Mouse (Mus musculus) midbrain, embryonic 13.5 days (tissue): Measurements from ENCODE around the gene Slc9a3r1. TPM values are rescaled to one million over a fixed set of nuclear protein-coding genes. Genes with fewer than 3 reads are reported as not detected.
A peak's percentile ranks its signal among the peaks of the same experiment; 100 is the strongest.

Source experiments
- ATAC-seq: fragments of 200-750 bp; cut with Nextera tagmentation; 2 replicates; pipeline ENCODE4 v1.8.0; 2017; ENCODE audit warnings: mild to moderate bottlenecking, moderate TSS enrichment, moderate library complexity
- H3K27ac ChIP-seq: fragments of 300-500 bp; sonication (generic); 2 replicates; pipeline ENCODE4 v1.5.1; 2015; ENCODE audit warnings: inconsistent platforms, mild to moderate bottlenecking, moderate library complexity
- H3K27me3 ChIP-seq: fragments of 300-500 bp; sonication (generic); 2 replicates; pipeline ENCODE4 v1.6.1; 2015; ENCODE audit warnings: mild to moderate bottlenecking, inconsistent platforms
- H3K36me3 ChIP-seq: fragments of 300-500 bp; sonication (generic); 2 replicates; pipeline ENCODE4 v1.6.1; 2015; ENCODE audit warnings: mild to moderate bottlenecking, inconsistent platforms
- H3K4me1 ChIP-seq: fragments of 300-500 bp; sonication (generic); replicated peaks from 2 replicates; pipeline ENCODE4 v1.6.1; 2015; ENCODE audit warnings: inconsistent platforms
- H3K4me2 ChIP-seq: fragments of 300-500 bp; sonication (generic); replicated peaks from 2 replicates; pipeline ENCODE4 v1.6.1; 2015; ENCODE audit warnings: moderate library complexity, mild to moderate bottlenecking, inconsistent platforms
- H3K4me3 ChIP-seq: fragments of 300-500 bp; sonication (generic); replicated peaks from 2 replicates; pipeline ENCODE4 v1.5.1; 2015; ENCODE audit warnings: mild to moderate bottlenecking, inconsistent platforms
- H3K9ac ChIP-seq: fragments of 300-500 bp; sonication (generic); replicated peaks from 2 replicates; pipeline ENCODE4 v1.6.1; 2015; ENCODE audit warnings: mild to moderate bottlenecking, inconsistent platforms
- H3K9me3 ChIP-seq: fragments of 300-500 bp; sonication (generic); 2 replicates; pipeline ENCODE4 v1.6.1; 2016; ENCODE audit warnings: mild to moderate bottlenecking, inconsistent platforms
- WGBS: fragments of 180-500 bp; shearing (Covaris S2); methylation state at CpG from one replicate; pipeline ENCODE4 v1.1.7; 2015; 5-methylcytosine and 5-hydroxymethylcytosine counted together
- polyA plus RNA-seq: library from polyadenylated mRNA; unstranded; fragments of >200 nt; fragmentation: Nextera tagmentation; extraction: Ambion mirVana; gene quantifications from 2 replicates; pipeline ENCODE4 v1.2.1, GENCODE M21; 2015

The Slc9a3r1 gene
- polyA plus RNA-seq, 1 experiment from 2014 or later = 34.3 TPM

DNA sequence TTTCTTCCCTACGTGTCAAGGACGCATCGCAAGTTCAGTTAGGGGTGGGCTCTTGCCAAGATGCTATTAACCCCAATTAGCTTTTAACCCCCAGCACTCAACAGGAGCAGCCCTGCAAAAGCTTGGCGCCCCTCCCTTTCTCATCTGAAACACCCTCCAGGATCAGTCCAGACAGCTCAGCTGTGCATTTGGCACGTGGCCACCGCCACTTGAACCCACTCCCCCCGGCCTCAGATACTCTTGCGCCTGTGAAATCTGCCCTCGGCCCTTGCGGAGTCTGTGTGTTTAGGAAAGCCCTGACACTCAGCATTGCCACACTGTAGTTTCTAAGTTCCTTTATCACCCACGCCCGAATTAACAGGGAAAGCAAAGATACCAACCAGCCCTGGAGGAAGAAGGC is 58.9 kb downstream of the Slc9a3r1 start:
- Histone ChIP-seq H3K9ac (no peak overlapping the region), H3K4me1 (peaks cover 55% of the 10 kb centered on the region), H3K4me2 (no peak overlapping the region), H3K9me3 (no peaks in the 10 kb centered on the region), H3K27ac (no peak overlapping the region), H3K36me3 (no peaks in the 10 kb centered on the region), H3K4me3 (no peak overlapping the region), H3K27me3 (no peaks in the 10 kb centered on the region)
- ATAC-seq = no peak
- 64% methylated on average over 12 of the region's 12 CpGs for WGBS

DNA sequence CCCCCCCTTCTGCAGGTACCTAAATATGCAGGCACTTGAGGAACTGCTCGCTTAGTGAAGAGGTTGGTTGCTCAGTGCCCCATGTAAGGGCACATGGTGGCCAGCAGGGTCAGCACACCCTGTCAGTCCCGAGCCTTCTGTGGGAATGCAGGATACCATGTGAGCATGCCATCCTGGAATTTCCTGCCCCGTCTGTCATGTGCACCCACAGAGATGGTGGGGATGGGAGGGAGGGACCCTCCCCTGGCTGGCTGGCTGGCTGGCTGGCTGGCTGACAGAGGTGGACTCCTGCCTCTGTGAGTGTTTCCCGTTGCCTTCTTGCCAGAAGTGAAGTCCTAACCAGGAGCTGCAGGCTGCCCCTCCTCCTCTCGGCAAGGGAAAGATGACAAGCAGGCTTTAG is 59.4 kb downstream of the Slc9a3r1 start:
- Histone ChIP-seq H3K27ac (no peak overlapping the region), H3K4me1 (peaks cover 55% of the 10 kb centered on the region), H3K9ac (no peak overlapping the region), H3K4me2 (no peak overlapping the region), H3K4me3 (no peak overlapping the region), H3K9me3 (no peaks in the 10 kb centered on the region), H3K27me3 (no peaks in the 10 kb centered on the region), H3K36me3 (no peaks in the 10 kb centered on the region)
- ATAC-seq = no peak
- 48% methylated on average over 5 of the region's 5 CpGs for WGBS

DNA sequence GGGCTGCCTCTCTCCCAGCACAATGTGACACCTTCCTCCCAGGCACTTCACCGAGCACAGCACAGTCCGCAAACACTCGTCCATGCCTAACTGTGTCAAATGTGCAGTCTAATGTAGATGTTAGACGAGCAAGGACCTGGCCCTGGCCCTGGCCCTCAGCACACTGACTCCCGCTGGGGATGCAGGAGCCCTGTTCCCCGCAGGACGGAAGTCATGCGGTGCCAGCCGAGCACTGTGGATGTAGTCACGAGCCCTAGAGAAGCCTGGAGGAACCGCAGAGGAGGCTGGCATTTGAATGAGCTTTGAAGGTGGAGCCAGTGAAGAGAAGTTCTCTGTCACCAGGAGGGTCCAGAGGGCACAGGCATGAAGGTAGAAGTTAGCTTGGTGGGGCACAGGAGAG is 60.3 kb downstream of the Slc9a3r1 start:
- no peaks in the 10 kb centered on the region for H3K9me3 ChIP-seq
- no peak for ATAC-seq
- H3K27me3 ChIP-seq = no peaks in the 10 kb centered on the region
- H3K4me1 ChIP-seq = peaks cover 57% of the 10 kb centered on the region
- H3K4me3 ChIP-seq = no peak overlapping the region
- H3K9ac ChIP-seq = no peak overlapping the region
- H3K4me2 ChIP-seq = no peak overlapping the region
- 72% methylated on average over 11 of the region's 11 CpGs for WGBS
- H3K27ac ChIP-seq = no peak overlapping the region
- no peaks in the 10 kb centered on the region for H3K36me3 ChIP-seq

DNA sequence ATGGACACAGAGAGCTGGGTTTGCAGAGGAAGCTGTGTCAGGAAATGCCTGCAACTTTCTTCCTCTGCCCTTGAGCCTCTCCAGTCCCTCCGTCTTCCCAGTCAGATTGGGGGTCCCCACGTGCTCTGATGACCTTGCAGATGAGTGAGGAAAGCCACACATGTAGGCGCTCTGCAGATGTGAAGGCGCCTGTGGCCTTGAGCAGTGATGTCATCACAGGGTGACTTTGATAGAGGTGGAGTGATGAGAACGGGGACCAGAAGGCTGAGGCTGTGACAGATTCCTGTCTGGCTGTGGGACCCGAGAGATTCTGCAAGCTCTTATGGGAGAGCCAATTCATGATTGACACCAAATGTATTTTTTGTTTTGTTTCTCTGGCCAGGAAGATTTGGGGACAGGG is 60.7 kb downstream of the Slc9a3r1 start:
- Histone ChIP-seq H3K4me1 (peaks cover 60% of the 10 kb centered on the region), H3K4me3 (no peak overlapping the region), H3K36me3 (no peaks in the 10 kb centered on the region), H3K27ac (no peak overlapping the region), H3K4me2 (no peak overlapping the region), H3K27me3 (no peaks in the 10 kb centered on the region), H3K9me3 (no peaks in the 10 kb centered on the region), H3K9ac (no peak overlapping the region)
- no peak for ATAC-seq
- 87% methylated on average over 6 of the region's 6 CpGs for WGBS

DNA sequence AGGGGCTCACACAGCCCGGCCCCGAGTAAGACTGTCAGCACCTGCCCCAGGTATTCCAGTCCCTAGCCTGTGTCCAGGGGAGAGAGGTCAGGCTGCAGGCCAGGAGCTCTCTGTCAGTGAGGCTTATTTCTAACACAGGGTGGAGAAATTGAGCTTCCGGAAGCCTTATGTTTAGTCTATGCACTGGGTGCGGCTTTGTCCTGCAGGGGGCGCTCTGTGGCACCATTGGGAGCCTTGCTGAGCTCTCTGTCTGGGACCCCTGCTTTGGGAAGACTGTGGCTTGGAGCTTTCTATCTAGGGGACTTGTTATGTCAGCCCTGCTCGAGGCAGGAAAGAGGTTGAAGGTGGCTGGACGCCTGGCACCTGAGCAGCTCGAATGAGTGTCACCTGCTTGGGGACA is 61.7 kb downstream of the Slc9a3r1 start:
- no peak overlapping the region for H3K4me3 ChIP-seq
- no peaks in the 10 kb centered on the region for H3K27me3 ChIP-seq
- no peak for ATAC-seq
- H3K4me2 ChIP-seq = no peak overlapping the region
- H3K27ac ChIP-seq = no peak overlapping the region
- no peaks in the 10 kb centered on the region for H3K36me3 ChIP-seq
- H3K9me3 ChIP-seq = no peaks in the 10 kb centered on the region
- no peak overlapping the region for H3K9ac ChIP-seq
- H3K4me1 ChIP-seq = peaks cover 70% of the 10 kb centered on the region
- 37% methylated on average over 8 of the region's 8 CpGs for WGBS

DNA sequence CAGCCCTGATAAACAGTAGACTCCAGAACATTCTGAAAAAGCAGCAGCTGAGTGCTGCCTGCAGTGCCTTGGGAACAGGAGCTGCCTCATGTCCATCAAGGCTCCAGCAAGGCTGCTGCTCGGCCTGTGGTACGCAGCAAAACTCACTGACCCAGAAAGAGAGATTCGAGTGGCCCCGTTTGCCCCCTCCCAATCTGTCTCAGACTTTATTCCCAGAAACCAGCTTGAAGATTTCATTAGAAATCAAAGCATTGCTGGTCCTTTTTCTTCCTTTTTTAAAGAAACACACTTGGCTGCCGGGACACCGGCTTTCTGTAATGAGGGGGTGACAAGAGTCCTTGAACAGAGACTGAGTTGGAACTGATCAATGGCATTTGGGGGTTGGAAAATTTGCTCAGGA is 62.2 kb downstream of the Slc9a3r1 start:
- Histone ChIP-seq H3K4me1 (peaks cover 70% of the 10 kb centered on the region), H3K4me3 (no peak overlapping the region), H3K4me2 (no peak overlapping the region), H3K36me3 (no peaks in the 10 kb centered on the region), H3K27me3 (no peaks in the 10 kb centered on the region), H3K9ac (no peak overlapping the region), H3K27ac (no peak overlapping the region), H3K9me3 (no peaks in the 10 kb centered on the region)
- 53% methylated on average over 6 of the region's 6 CpGs for WGBS
- no peak for ATAC-seq

DNA sequence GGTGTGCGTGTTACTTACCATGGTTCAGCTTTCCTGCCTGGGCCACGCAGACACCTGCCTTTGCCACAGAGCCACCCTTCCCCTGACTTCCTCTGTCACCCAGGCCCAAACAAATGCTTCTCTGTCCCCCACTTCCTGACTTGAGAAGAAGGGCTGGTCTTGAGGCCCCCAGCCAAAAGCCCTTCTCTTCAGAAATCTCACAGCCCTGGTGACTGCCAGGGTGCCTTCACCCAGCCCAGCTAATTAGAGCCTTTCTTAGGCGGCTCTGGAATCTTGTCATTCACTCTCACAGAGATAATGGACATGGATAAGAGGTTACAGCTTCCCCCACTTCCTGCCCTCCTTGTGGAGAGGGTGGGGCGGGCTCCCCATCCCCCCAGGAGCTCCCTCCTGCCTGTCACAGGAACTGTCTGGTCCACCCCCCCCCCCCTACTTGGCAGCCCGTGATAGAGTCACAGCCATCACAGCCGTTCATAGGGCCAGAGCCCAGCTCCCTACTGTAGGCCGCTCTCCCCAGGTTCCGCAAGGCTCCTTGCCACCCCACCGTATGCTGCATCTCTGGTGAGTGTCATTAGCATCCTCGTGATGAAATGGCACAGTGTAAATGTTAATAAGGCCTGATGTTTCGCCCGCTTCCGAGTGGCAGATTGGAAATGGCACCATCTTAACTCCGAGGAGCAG is 63.8 kb downstream of the Slc9a3r1 start:
- 19% methylated on average over 14 of the region's 14 CpGs for WGBS
- H3K9me3 ChIP-seq = no peaks in the 10 kb centered on the region
- H3K4me2 ChIP-seq = peak overlapping the region; percentile 26
- no peaks in the 10 kb centered on the region for H3K27me3 ChIP-seq
- H3K4me3 ChIP-seq = no peak overlapping the region
- H3K27ac ChIP-seq = peak overlapping the region; percentile 71
- peak; percentile 74 for ATAC-seq
- H3K9ac ChIP-seq = peak overlapping the region; percentile 39; the same call in 1 of the 2 replicates
- H3K36me3 ChIP-seq = no peaks in the 10 kb centered on the region
- peaks cover 79% of the 10 kb centered on the region for H3K4me1 ChIP-seq

DNA sequence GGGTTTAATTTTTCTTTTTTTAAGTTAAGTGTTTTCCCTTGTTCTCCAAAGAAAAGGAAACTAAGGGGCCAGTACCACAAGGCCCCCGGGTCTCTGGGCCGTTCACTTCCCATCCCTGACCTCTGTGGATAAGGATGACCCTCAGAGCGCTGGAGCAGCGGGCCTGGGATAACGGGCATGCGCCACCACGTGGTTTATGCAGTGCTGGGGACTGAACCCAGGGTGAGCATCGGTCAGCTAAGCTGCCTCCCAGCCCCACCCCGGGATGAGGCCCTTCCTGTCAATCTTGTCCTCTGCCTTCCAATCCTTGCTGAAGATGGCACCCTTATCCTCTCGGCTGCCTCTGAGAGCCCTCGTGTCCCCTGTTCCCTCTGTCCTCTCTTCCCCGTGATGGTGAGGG is 64.5 kb downstream of the Slc9a3r1 start:
- ATAC-seq = peak; percentile 13; the same call in 1 of the 2 replicates
- WGBS = 17% methylated on average over 12 of the region's 12 CpGs
- H3K4me2 ChIP-seq = no peak overlapping the region

DNA sequence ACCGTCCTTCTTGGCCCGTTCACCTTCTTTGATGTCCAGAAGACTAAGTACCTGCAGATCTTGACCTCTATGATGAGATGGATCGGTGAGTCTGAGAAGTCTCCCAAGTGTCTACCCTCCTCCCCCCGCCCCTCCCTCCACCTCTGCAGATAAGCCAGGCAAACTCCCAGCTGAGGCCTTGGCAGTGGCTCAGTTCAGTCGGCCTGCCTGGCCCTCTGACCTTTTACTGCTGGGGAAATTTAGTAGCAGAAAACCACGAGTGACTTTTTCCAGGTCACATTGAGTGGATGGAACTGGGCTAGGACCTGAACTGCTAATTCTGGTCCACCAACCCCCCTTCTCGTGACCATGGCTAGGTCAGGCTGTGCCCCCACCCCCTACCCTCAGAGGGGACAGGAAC is 65.3 kb downstream of the Slc9a3r1 start:
- Histone ChIP-seq H3K27me3 (no peaks in the 10 kb centered on the region), H3K4me3 (no peak overlapping the region), H3K4me2 (no peak overlapping the region), H3K36me3 (no peaks in the 10 kb centered on the region), H3K27ac (no peak overlapping the region), H3K9ac (no peak overlapping the region), H3K4me1 (peaks cover 85% of the 10 kb centered on the region), H3K9me3 (no peaks in the 10 kb centered on the region)
- 62% methylated on average over 7 of the region's 7 CpGs for WGBS
- ATAC-seq = no peak

More for the DNA sequence above, 64.5 kb downstream of the Slc9a3r1 start:
- Histone ChIP-seq H3K4me1 (peaks cover 79% of the 10 kb centered on the region), H3K9ac (no peak overlapping the region; the same call in 1 of the 2 replicates), H3K9me3 (no peaks in the 10 kb centered on the region), H3K27ac (peak overlapping the region; percentile 71), H3K4me3 (no peak overlapping the region), H3K27me3 (no peaks in the 10 kb centered on the region), H3K36me3 (no peaks in the 10 kb centered on the region)

DNA sequence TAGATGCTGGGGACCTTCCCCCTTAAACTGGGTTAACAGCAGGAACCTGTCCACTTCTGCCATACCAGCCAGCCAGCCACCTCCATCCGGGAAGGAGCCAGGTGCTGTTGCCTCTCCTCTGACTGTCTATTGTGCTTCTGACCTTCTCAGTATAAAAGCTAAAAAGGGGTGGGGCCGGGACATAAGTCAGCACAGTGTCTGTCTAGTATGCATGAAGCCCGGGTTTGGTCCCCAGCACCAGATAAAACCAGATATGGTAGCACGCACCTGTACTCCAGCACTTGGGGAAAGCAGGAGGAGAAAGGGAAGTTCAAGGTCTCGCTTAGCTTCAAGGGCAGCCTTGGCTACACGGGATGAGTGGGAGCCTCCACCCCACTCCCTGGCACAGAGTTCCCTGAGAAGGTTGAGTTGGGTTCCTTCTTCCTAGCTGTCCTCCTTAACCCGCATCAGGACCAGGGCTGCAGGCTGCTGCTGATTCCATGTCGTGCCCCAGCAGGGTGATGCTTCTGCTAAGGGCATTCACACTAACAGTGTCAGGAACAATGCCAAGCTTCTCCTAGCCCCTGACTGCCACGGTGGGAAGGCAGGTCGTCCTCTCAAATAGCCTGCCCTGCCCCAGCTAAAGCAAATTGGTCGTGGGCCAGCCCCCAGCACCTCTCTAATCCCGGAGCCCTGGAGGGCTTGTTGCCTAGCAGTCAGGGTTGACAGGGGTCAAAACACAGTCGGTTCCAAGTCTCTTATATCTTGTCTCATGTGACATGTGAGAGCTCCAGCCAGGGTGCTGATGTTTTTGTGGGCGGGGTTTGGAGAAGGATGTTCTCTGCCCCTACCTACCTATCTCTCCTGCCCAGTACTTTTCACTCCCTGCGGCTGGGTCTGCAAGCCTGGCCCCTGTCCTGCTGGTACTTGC is 66.1 kb downstream of the Slc9a3r1 start:
- no peaks in the 10 kb centered on the region for H3K9me3 ChIP-seq
- no peaks in the 10 kb centered on the region for H3K36me3 ChIP-seq
- H3K27ac ChIP-seq = no peak overlapping the region
- no peak overlapping the region for H3K4me2 ChIP-seq
- H3K9ac ChIP-seq = no peak overlapping the region
- peaks cover 90% of the 10 kb centered on the region for H3K4me1 ChIP-seq
- no peak for ATAC-seq
- WGBS = 50% methylated on average over 15 of the region's 15 CpGs
- H3K27me3 ChIP-seq = no peaks in the 10 kb centered on the region
- no peak overlapping the region for H3K4me3 ChIP-seq
